Mouse (Mus musculus) stomach, postnatal 0 days (tissue): ENCODE data around the gene Kcnh4.

Experiments used
- CTCF ChIP-seq: IDR thresholded peaks from 2 replicates; pipeline ENCODE4 v1.5.1; 2016; ENCODE audit warnings: antibody characterized with exemption, low read depth, mild to moderate bottlenecking, moderate library complexity
- EP300 ChIP-seq: optimal IDR thresholded peaks from 2 replicates; pipeline ENCODE3; 2016; ENCODE audit warnings: antibody characterized with exemption

DNA sequence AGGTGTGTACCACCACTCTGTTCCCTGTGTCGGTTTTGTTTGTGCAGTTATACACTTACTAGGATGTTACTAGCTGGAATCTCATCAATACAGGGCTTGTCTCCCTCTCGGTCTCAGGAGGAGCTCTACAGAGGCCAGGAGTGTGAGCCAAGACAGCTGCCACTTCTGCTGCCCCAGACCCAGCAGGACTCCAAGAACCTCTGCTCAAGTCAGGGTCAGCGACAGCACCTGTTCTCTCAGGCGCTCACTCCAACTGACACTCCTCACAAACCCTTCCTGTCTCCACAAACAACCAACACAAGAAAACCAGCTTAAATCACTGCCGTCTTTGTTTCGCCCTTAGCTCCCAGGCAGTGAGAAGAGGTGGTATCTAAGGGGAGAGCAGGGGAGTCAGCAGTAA lies 31.1 kb downstream of the Kcnh4 start:
- TF ChIP-seq EP300 (no peak), CTCF (no peak)
